Mouse (Mus musculus): ENCODE data around the gene Mypn.

DNA sequence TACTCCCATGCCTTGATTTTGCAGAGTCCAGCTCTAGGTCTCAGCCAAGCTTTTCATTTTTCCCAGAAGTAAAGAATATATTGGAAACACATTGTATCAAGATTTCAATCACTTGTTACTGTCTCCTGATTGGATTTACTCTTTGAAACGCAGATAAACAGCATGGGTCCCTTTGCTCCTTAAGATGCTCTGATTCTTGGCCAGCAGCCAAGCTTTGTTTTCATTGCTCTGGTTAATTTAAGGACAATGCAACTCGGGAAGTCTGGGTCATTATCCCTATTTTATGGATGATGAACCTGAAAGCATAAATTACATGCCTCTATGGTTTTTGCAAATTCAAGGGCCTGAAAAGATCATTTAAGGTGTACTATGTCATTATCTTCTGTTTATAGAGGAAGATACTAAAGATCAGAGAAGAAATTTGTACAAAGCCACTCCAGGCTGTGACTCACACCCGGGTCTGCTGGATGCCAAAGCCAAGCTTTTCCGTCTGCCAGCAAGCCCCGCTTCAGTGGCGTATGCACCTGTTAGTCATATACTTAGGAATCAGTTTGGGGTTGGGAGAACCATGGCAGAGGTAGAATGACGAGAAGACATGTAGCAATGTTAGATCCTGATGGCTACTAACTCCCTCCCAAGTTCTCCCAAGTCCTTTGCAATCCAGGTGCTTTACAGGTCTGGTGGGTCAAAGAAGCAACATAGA is 17.5 kb upstream of the Mypn start:
- TF ChIP-seq POLR2A (IDR thresholded peaks at IDR 0.05; ENCODE audit: borderline replicate concordance, low read depth, low read length): no peak
- no peak for TF ChIP-seq CTCF (IDR thresholded peaks at IDR 0.05; ENCODE audit: low read depth, low read length)
